In the genomic region with DNA sequence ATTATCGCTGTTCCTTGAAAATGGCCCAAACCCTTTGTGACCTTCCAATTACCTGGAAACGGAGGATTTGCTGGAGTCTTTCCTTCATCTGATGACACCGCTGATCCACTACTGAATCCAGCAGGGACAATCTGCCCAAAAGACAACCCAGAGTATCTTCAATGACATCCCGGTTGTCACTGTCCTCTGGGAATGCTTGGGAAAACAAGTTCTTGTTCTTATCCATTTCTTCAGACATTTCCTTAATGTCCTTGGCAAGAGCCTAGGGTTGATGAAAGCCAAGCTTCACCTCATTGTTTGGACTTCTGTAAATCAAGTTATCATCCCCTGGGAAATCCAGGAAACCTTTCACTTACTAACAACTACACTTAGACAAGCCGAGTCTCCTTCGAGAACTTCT, we compare ENCODE assay signal across 23 mouse cellular contexts.
DNase-seq lines count a peak whose midpoint lies in the region; ATAC-seq and TF ChIP-seq lines count a peak whose summit lies in the region.
"Had no signal": no experiment of that assay in that cellular context is flagged by ENCODE, and none has a peak within 500 bp of the region (broad histone marks: within the 10 kb centered on the region; RNA-seq: fewer than 3 reads in every experiment).

No protein-coding gene starts in this region.

- H3K27ac ChIP-seq in gastrocnemius, adult 2 months: peak overlapping the region; percentile 35; the same call in 1 of the 2 replicates
- no peak overlapping the region for H3K27ac ChIP-seq in kidney, adult 2 months (ENCODE audit: insufficient read depth, low read depth, low read length)
- H3K27ac ChIP-seq in kidney, embryonic 15.5 days: no peak overlapping the region
- H3K27ac ChIP-seq: embryonic facial prominence, embryonic 12.5 days; embryonic facial prominence, embryonic 15.5 days; heart, embryonic 13.5 days; hindbrain, embryonic 12.5 days; hindbrain, embryonic 15.5 days had no signal

- no peaks in the 10 kb centered on the region for H3K27me3 ChIP-seq in kidney, adult 2 months (replicated peaks; ENCODE audit: control insufficient read depth, insufficient read depth, low read length)
- H3K27me3 ChIP-seq in kidney, embryonic 15.5 days: no peaks in the 10 kb centered on the region
- H3K27me3 ChIP-seq: embryonic facial prominence, embryonic 12.5 days; embryonic facial prominence, embryonic 15.5 days; heart, embryonic 13.5 days; hindbrain, embryonic 12.5 days; hindbrain, embryonic 15.5 days had no signal

- no peak for TF ChIP-seq CTCF in gastrocnemius, adult 2 months (IDR thresholded peaks at IDR 0.05)
- no peak for TF ChIP-seq CTCF in kidney, adult 2 months (conservative IDR thresholded peaks at IDR 0.05; ENCODE audit: insufficient read depth, insufficient read length, low read depth, low read length)

- no peak overlapping the region for H3K9ac ChIP-seq in kidney, embryonic 15.5 days
- H3K9ac ChIP-seq: embryonic facial prominence, embryonic 12.5 days; embryonic facial prominence, embryonic 15.5 days; forebrain, postnatal 0 days; heart, embryonic 13.5 days; hindbrain, embryonic 12.5 days; hindbrain, embryonic 15.5 days had no signal

- H3K4me1 ChIP-seq in kidney, adult 2 months (ENCODE audit: control insufficient read depth, insufficient read depth, low read length): no peaks in the 10 kb centered on the region
- no peaks in the 10 kb centered on the region for H3K4me1 ChIP-seq in kidney, embryonic 15.5 days
- H3K4me1 ChIP-seq: embryonic facial prominence, embryonic 12.5 days; embryonic facial prominence, embryonic 15.5 days; heart, embryonic 13.5 days; hindbrain, embryonic 12.5 days; hindbrain, embryonic 15.5 days had no signal

- H3K9me3 ChIP-seq in kidney, embryonic 15.5 days (replicated peaks): no peaks in the 10 kb centered on the region
- H3K9me3 ChIP-seq: embryonic facial prominence, embryonic 12.5 days; embryonic facial prominence, embryonic 15.5 days; heart, embryonic 13.5 days; hindbrain, embryonic 12.5 days; hindbrain, embryonic 15.5 days had no signal

- no peaks in the 10 kb centered on the region for H3K36me3 ChIP-seq in kidney, adult 2 months (ENCODE audit: control insufficient read depth, insufficient read depth, low read length)
- H3K36me3 ChIP-seq in kidney, embryonic 15.5 days: no peaks in the 10 kb centered on the region
- H3K36me3 ChIP-seq: embryonic facial prominence, embryonic 15.5 days; hindbrain, embryonic 12.5 days had no signal

- DNase-seq in gastrocnemius, adult 2 months: no peak
- no peak for DNase-seq in gastrocnemius, adult 18-20 months (ENCODE audit: low spot score)
- DNase-seq in heart, adult 8-10 months (ENCODE audit: low spot score): peak; percentile 62
- DNase-seq in heart, postnatal 4 days: no peak
- peak; percentile 33 for DNase-seq in kidney, adult 2 months
- DNase-seq: adrenal gland, postnatal 10 days; adrenal gland, postnatal 36 days; cerebellum, adult 11 months; cerebellum, adult 2 months; cerebellum, adult 9-11 months; cerebellum, postnatal 25 days; forebrain, postnatal 0 days; gastrocnemius, postnatal 10 days; gastrocnemius, postnatal 36 days had no signal

- H3K4me3 ChIP-seq in gastrocnemius, adult 2 months: no peak overlapping the region
- H3K4me3 ChIP-seq in kidney, adult 2 months (ENCODE audit: insufficient read depth, low read depth, low read length): no peak overlapping the region
- no peak overlapping the region for H3K4me3 ChIP-seq in kidney, embryonic 15.5 days (replicated peaks)
- H3K4me3 ChIP-seq: embryonic facial prominence, embryonic 12.5 days; embryonic facial prominence, embryonic 15.5 days; heart, embryonic 13.5 days; hindbrain, embryonic 12.5 days; hindbrain, embryonic 15.5 days had no signal

- no peak overlapping the region for H3K4me2 ChIP-seq in kidney, embryonic 15.5 days
- H3K4me2 ChIP-seq: embryonic facial prominence, embryonic 12.5 days; embryonic facial prominence, embryonic 15.5 days; heart, embryonic 13.5 days; hindbrain, embryonic 12.5 days; hindbrain, embryonic 15.5 days had no signal

- no peak for TF ChIP-seq POLR2A in kidney, adult 2 months (IDR thresholded peaks at IDR 0.05; ENCODE audit: low read depth, low read length)

- 73% methylated on average over 6 of the region's 6 CpGs for WGBS in kidney, adult 2 months
- whole genome bisulfite sequencing in kidney, embryonic 15.5 days: 77% methylated on average over 6 of the region's 6 CpGs

- ATAC-seq in kidney, embryonic 15.5 days (replicated peaks; ENCODE audit: low FRiP score): no peak
- ATAC-seq: activated CD4-positive, CD25-positive, alpha-beta regulatory T cell, adult 4 months; forebrain, embryonic 14.5 days; forebrain, postnatal 0 days; intestine, postnatal 0 days had no signal

- intact Hi-C loops in gastrocnemius, adult 2 months (cut with DNase I): no loop called here

Comparison
In these comparisons a context has a peak if more than half of its experiments do, and no peak if none do; other contexts are left out.
1. DNase-seq: peak in heart, adult 8-10 months (single experiment) and kidney, adult 2 months (single experiment); none in gastrocnemius, adult 2 months (single experiment), gastrocnemius, adult 18-20 months (single experiment) and heart, postnatal 4 days (single experiment).